Mouse (Mus musculus) adrenal gland, adult (tissue): ENCODE results near the gene Nmral1.

ENCODE experiments used
- DNase-seq, 2 experiments: peaks; one replicate each; pipeline ENCODE4 v3.0.0; 2022 to 2023; ENCODE audit warnings: low spot score in 1 of 2; ENCODE audit not compliant: inconsistent age in 2 of 2

Gene Nmral1

DNA sequence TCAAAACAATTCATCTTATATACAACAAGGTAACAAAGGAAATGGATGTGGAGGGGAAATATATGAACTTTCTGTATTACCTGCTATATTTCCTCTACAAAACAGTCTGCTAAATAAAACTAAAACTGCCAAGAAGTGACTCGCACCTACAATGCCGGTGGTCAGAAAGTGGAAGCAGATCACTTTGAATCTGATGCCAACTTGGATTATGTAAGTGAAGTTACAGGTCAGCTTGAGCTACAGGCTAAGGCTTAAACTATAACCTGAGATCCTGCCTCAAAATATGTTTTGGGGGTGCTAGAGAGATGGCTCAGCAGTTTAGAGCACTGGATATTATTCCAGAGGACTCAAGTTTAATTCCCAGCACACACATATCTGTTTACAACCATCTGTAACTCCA lies 53.4 kb downstream of the Nmral1 start:
- peak in 1 of 2 experiments; percentile 23 for DNase-seq

DNA sequence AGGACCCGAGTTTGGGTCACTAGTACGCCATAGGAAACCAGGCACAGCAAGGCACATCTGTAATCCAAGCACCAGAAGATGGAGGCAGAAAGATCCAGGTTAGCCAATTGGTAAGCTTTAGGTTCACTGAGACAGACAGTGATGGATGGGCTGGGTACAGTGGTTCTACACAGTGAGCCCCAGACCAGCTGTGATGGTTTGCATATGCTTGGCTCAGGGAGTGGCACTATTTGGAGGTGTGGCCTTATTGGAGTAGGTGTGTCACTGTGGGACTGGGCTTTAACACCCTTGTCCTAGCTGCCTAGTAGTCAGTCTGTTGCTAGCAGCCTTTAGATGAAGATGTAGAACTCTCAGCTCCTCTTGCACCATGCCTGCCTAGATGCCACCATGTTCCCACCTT lies 55.4 kb downstream of the Nmral1 start:
- no peak for DNase-seq

DNA sequence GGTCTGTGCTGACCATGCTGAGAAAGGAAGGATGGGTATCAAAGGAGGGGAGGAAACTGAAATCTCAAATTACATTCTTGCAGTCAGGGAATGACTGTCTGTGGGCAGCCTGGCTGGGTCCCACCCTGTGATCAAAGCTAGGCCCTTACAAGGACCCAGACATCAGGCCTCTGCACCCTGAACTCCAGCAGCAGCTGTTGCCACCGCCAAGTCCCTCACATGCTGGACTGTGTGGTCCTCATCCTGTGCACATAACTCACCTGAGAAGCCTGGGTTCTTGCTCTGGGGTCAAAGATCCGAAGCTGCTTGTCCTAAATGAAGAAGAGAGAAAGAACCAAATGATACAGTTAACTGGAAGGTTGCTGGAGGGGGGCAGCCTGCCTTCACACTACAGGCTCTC lies 57.6 kb downstream of the Nmral1 start:
- DNase-seq, result no peak
